Mouse (Mus musculus) ES-CJ7 (cell line): ENCODE data around the gene Golph3.

ENCODE experiments used
- DNase-seq: peaks from one replicate; pipeline ENCODE4 v3.0.0; 2011; ENCODE audit warnings: low read depth, low spot score

Golph3 gene

GRCm38 (mm10) chr15:12380057-12380456, 58.8 kb downstream of the Golph3 start:
- DNase-seq, result no peak

- DNase-seq, result peak; percentile 89
These were observed 59.3 kb downstream of the Golph3 start for GRCm38 (mm10) chr15:12380548-12380947.

- DNase-seq, result no peak
These were observed 63.4 kb downstream of the Golph3 start for GRCm38 (mm10) chr15:12384679-12385078.

- DNase-seq, result no peak
These were observed 67.7 kb downstream of the Golph3 start for GRCm38 (mm10) chr15:12388726-12389489.

GRCm38 (mm10) chr15:12394758-12395157, 73.5 kb downstream of the Golph3 start:
- no peak for DNase-seq

GRCm38 (mm10) chr15:12397032-12397431, 75.8 kb downstream of the Golph3 start:
- no peak for DNase-seq
